Mouse (Mus musculus): ENCODE results near the gene Sgo2a.

GRCm38 (mm10) chr1:58065606-58066005, 69.8 kb downstream of the Sgo2a start:
- TF ChIP-seq CTCF (IDR thresholded peaks at IDR 0.05; ENCODE audit: low read depth, low read length) (no peak), POLR2A (IDR thresholded peaks at IDR 0.05; ENCODE audit: borderline replicate concordance, low read depth, low read length) (no peak)

All from bone marrow macrophage, adult 2 months (primary cell).